Mouse (Mus musculus): ENCODE data around the gene Ntrk2. TPM values are rescaled to one million over a fixed set of nuclear protein-coding genes. Genes with fewer than 3 reads are reported as not detected.

The Ntrk2 gene
- polyA plus RNA-seq, 2 experiments: 0.04 to 0.07 TPM

DNA sequence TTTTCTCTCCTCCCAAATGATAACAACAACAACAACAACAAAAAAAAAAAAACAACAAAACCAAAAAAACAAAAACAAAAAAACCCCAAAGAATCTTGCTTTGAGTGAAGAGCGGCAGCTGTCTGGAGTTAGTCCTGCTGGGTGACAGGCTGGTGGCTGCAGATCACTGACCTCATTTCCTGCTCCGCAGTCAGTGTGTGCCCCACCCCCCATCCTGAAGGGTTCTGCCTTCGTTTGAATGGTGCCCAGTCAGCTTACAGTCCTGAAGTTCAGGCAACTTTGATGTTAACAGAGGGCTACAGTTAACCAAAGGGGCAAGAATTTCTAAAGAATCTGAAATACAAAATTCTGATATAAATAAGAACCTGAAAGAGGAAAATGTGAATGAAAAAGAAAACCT, 19.9 kb upstream of the Ntrk2 start:
- ATAC-seq (ENCODE audit: insufficient read depth): no peak
- no peaks in the 10 kb centered on the region for H3K27me3 ChIP-seq (ENCODE audit: control insufficient read depth, insufficient read depth, low read length)
- 0% methylated on average over 3 of the region's 3 CpGs for WGBS (ENCODE audit: insufficient replicate concordance)
- no peaks in the 10 kb centered on the region for H3K9me3 ChIP-seq (ENCODE audit: control insufficient read depth, low read length)
- H3K4me2 ChIP-seq (ENCODE audit: low read depth): no peak overlapping the region
- H3K27ac ChIP-seq: no peak overlapping the region
- TF ChIP-seq EP300 (IDR thresholded peaks at IDR 0.05; ENCODE audit: low read depth) (no peak), CTCF (IDR thresholded peaks at IDR 0.05; ENCODE audit: low read depth) (no peak)
- no peaks in the 10 kb centered on the region for H3K4me1 ChIP-seq (replicated peaks; ENCODE audit: control insufficient read depth in 2 of 2, insufficient read depth in 2 of 2, low read length in 1 of 2)
- DNase-seq (ENCODE audit: low read depth in 3 of 3, low spot score in 3 of 3): no peak
- H3K36me3 ChIP-seq (replicated peaks; ENCODE audit: control insufficient read depth, insufficient read depth, low read depth): no peaks in the 10 kb centered on the region
- H3K4me3 ChIP-seq (ENCODE audit: insufficient read depth in 1 of 2, low read depth in 2 of 2, low read length in 2 of 2): no peak overlapping the region
- H3K9ac ChIP-seq (replicated peaks): no peak overlapping the region

DNA sequence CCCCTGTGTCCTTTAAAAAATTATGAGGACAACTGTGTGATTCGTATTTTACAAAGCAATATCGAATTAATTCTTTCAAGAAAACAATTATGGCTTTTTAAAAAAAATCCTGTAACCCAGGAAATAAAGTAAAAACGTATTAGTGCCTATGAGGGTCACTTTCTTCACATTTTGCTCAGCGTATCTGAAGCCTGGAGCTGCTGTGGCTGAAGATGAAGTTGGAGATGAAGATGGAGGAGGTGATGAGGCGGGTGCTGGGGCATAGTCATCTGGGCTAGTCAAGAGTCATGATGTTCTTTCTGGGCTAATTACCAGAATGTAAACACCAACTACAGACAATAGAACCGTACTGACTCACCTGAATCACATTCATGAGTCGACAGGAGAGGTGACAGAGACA, 15.6 kb upstream of the Ntrk2 start:
- Histone ChIP-seq H3K36me3 (replicated peaks; ENCODE audit: control insufficient read depth, insufficient read depth, low read depth) (no peaks in the 10 kb centered on the region), H3K9me3 (ENCODE audit: control insufficient read depth, low read length) (no peaks in the 10 kb centered on the region), H3K4me2 (ENCODE audit: low read depth) (no peak overlapping the region), H3K4me3 (ENCODE audit: insufficient read depth in 1 of 2, low read depth in 2 of 2, low read length in 2 of 2) (no peak overlapping the region), H3K4me1 (replicated peaks; ENCODE audit: control insufficient read depth in 2 of 2, insufficient read depth in 2 of 2, low read length in 1 of 2) (no peaks in the 10 kb centered on the region), H3K27ac (no peak overlapping the region), H3K27me3 (ENCODE audit: control insufficient read depth, insufficient read depth, low read length) (no peaks in the 10 kb centered on the region), H3K9ac (replicated peaks) (no peak overlapping the region)
- TF ChIP-seq EP300 (IDR thresholded peaks at IDR 0.05; ENCODE audit: low read depth): no peak
- no peak for TF ChIP-seq CTCF (IDR thresholded peaks at IDR 0.05; ENCODE audit: low read depth)
- no peak for DNase-seq (ENCODE audit: low read depth in 3 of 3, low spot score in 3 of 3)
- ATAC-seq (ENCODE audit: insufficient read depth): no peak
- WGBS (ENCODE audit: insufficient replicate concordance): 53% methylated on average over 7 of the region's 7 CpGs

DNA sequence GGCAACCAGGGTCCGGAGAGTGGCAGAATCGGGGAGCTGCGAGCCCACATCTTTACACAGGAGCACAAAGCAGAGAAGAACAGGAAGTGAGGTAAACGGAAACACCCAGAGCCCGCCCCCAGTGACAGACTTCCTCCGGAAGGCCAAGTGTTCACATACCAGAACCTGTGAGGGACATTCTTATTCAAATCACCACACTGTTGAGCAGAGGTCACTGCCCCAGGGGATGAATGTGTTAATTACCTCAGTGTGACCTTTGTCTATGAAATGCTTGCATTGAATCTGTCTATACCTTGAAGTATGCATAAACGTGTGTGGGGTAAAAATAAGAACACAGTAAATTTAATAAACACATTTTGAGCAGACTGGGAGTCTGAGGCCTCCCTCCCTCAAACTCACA, 9.0 kb upstream of the Ntrk2 start:
- WGBS (ENCODE audit: insufficient replicate concordance): 71% methylated on average over 7 of the region's 7 CpGs
- no peak for DNase-seq (ENCODE audit: low read depth in 3 of 3, low spot score in 3 of 3)

DNA sequence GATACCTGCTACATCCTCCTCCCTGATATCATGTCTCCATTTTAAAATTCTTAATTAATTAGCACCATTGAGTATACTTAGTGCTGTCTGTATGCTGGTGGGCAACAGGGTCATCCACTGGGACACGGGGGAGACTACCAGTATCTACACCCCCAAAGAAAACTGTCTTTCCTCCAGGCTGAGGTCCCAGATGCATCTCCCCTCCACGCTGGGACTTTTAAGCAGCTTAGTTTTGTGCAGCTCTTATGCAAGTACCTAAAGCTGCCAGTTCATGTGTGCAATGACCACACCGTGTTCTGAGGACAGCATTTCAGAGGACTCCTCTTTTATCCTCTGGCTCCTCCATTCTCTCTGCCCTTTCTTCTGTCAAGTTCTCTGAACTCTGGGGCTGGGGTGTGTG, 5.1 kb upstream of the Ntrk2 start:
- no peak overlapping the region for H3K4me3 ChIP-seq (ENCODE audit: insufficient read depth in 1 of 2, low read depth in 2 of 2, low read length in 2 of 2)
- H3K36me3 ChIP-seq (replicated peaks; ENCODE audit: control insufficient read depth, insufficient read depth, low read depth): no peaks in the 10 kb centered on the region
- no peak overlapping the region for H3K4me2 ChIP-seq (ENCODE audit: low read depth)
- H3K9ac ChIP-seq (replicated peaks): no peak overlapping the region
- DNase-seq (ENCODE audit: low read depth in 3 of 3, low spot score in 3 of 3) (no peak), ATAC-seq (ENCODE audit: insufficient read depth) (no peak)
- H3K9me3 ChIP-seq (ENCODE audit: control insufficient read depth, low read length): no peaks in the 10 kb centered on the region
- no peak overlapping the region for H3K27ac ChIP-seq
- no peaks in the 10 kb centered on the region for H3K4me1 ChIP-seq (replicated peaks; ENCODE audit: control insufficient read depth in 2 of 2, insufficient read depth in 2 of 2, low read length in 1 of 2)
- TF ChIP-seq EP300 (IDR thresholded peaks at IDR 0.05; ENCODE audit: low read depth) (no peak), CTCF (IDR thresholded peaks at IDR 0.05; ENCODE audit: low read depth) (no peak)
- WGBS (ENCODE audit: insufficient replicate concordance): 59% methylated on average over 3 of the region's 3 CpGs
- H3K27me3 ChIP-seq (ENCODE audit: control insufficient read depth, insufficient read depth, low read length): peaks cover 2% of the 10 kb centered on the region; the same call in 1 of the 2 replicates

More for the DNA sequence above, 9.0 kb upstream of the Ntrk2 start:
- H3K9me3 ChIP-seq (ENCODE audit: control insufficient read depth, low read length): no peaks in the 10 kb centered on the region
- no peak for ATAC-seq (ENCODE audit: insufficient read depth)
- H3K4me2 ChIP-seq (ENCODE audit: low read depth): no peak overlapping the region
- H3K9ac ChIP-seq (replicated peaks): no peak overlapping the region
- TF ChIP-seq CTCF (IDR thresholded peaks at IDR 0.05; ENCODE audit: low read depth): no peak
- no peak for TF ChIP-seq EP300 (IDR thresholded peaks at IDR 0.05; ENCODE audit: low read depth)
- H3K4me3 ChIP-seq (ENCODE audit: insufficient read depth in 1 of 2, low read depth in 2 of 2, low read length in 2 of 2): no peak overlapping the region
- H3K36me3 ChIP-seq (replicated peaks; ENCODE audit: control insufficient read depth, insufficient read depth, low read depth): no peaks in the 10 kb centered on the region
- H3K27ac ChIP-seq: no peak overlapping the region
- H3K27me3 ChIP-seq (ENCODE audit: control insufficient read depth, insufficient read depth, low read length): no peaks in the 10 kb centered on the region
- H3K4me1 ChIP-seq (replicated peaks; ENCODE audit: control insufficient read depth in 2 of 2, insufficient read depth in 2 of 2, low read length in 1 of 2): no peaks in the 10 kb centered on the region

DNA sequence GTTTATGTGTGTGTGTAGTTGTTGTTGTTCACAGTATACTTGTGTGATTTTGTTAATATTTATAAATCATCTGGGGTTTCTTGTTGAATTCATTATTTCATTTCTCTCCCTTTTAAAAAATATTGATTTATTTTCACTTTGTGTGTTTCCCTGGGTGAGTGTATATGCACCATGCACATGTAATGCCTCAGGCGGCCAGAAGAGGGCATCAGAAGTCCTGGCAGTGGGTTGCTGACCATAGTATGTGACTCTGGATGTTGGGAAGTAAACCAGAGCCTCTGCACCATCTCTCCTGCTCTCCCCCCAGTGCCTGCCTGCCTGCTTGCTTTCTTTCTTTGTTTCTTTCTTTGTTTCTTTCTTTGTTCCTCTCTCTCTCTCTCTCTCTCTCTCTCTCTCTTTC, 2.5 kb upstream of the Ntrk2 start:
- Histone ChIP-seq H3K36me3 (replicated peaks; ENCODE audit: control insufficient read depth, insufficient read depth, low read depth) (no peaks in the 10 kb centered on the region), H3K9me3 (ENCODE audit: control insufficient read depth, low read length) (no peaks in the 10 kb centered on the region), H3K27ac (no peak overlapping the region), H3K4me2 (ENCODE audit: low read depth) (no peak overlapping the region), H3K4me3 (ENCODE audit: insufficient read depth in 1 of 2, low read depth in 2 of 2, low read length in 2 of 2) (no peak overlapping the region), H3K9ac (replicated peaks) (no peak overlapping the region), H3K27me3 (ENCODE audit: control insufficient read depth, insufficient read depth, low read length) (peaks cover 28% of the 10 kb centered on the region), H3K4me1 (replicated peaks; ENCODE audit: control insufficient read depth in 2 of 2, insufficient read depth in 2 of 2, low read length in 1 of 2) (no peaks in the 10 kb centered on the region)
- ATAC-seq (ENCODE audit: insufficient read depth): no peak
- no peak for DNase-seq (ENCODE audit: low read depth in 3 of 3, low spot score in 3 of 3)
- WGBS (ENCODE audit: insufficient replicate concordance): 12% methylated on average over 1 of the region's 1 CpGs
- TF ChIP-seq CTCF (IDR thresholded peaks at IDR 0.05; ENCODE audit: low read depth) (peak; percentile 31), EP300 (IDR thresholded peaks at IDR 0.05; ENCODE audit: low read depth) (no peak)
